Mouse (Mus musculus): ENCODE data around the gene C1s1.
"Not testable (repeated sequence)": the region's sequence is repeated elsewhere in the genome, so short reads cannot be mapped to it uniquely, and the experiment has no call there.

C1s1 gene

DNA sequence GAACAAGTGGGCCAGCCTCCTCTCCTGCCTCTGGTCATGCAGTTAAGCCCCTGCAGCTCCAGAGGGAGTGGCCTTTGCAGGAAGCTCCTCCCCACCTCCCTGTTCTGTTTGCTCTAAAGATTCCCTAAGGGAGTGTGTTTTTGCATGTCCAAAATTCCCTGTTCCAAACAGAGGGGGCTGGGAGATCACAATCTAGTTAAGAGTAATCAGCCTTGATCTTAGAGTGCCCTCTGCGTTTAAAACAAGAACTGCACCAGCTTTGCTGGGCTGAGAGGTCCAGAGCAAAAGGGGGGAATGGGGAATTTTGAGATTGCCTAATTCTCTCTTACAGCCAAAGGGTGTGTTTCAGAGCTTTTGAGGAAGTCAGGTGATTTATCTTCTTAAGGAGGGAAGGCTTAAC, at the start of gene C1s1:
C1s1 (minus strand) TSS at position 76 of the 400 bp plus-strand sequence.
- peak; percentile 80 for DNase-seq (ENCODE audit: low spot score)

DNA sequence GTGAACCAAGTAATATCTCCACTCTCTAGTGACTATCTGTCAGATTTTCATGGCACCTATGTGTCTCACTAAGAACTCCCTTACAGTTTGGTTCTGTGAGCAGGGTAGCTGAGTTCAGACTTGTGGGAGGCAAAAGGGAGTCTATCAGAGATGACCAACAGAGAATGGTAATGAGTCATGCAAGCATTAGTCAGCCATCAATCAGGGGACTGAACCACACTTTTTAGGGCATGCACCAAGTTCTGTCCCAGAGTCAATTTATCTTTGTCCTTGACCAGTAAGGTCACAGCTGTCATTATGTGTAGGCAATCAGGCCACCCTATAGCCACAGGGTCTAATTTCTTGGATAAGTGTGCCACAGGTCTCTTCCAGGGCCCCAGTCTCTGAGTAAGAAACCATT, 46.6 kb upstream of the C1s1 start:
- no peak for DNase-seq (ENCODE audit: low spot score)

DNA sequence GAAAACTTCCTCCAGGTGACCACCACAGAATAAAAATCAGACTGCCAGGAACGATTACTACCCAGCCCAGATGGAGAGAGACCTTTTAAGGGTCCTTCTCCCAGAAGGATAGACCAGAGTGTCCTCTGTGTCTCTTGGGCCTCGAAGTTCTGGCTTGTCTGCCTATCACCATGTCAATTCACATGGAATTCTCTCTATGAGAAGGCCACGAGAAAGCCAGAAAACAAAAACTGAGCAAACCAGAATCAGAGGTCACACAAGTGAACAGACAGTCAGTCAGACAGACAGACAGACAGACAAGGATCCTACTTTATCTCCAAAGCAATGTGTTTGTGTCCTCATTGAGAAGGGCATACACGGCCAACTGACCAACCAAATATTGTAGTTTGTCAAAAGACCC, 44.1 kb upstream of the C1s1 start:
- no peak for DNase-seq (ENCODE audit: low spot score)

DNA sequence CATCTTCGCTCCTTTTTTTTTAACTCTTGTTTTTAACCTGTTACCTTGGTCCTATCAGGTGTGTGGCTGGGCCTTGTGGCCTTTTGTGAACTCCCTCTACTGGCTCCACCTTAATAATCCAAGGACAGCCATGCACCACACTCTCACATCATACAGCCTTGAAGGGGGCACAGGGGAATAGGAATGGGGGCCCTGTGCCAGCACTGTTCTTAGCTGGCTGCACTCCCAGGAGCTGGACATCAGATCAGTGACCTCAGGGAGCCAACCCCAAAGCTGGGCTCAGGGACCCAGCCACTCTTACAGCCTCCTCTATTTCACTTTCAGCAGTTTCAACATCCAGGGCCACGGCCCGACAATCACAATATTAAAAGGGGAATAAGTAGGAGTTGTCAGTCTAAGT, 43.6 kb upstream of the C1s1 start:
- no peak for DNase-seq (ENCODE audit: low spot score)

DNA sequence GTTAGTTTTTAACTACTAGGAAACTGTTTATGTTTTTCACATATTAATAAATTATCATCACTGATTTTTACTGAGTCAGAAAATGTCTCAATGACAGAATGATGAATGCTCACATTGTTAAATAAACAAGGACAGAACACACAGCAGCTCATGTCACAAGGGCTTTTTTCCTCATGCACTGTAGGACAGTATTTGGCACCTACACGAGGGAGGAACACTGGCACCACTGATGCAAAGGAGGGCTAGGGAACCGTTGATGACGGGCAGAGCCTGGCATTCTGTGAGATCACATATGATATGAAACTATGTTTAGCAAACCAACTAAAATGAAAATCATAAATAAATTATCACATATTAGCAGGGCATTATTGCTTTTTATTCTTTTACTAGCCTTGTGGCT, 42.8 kb upstream of the C1s1 start:
- DNase-seq (ENCODE audit: low spot score), result no peak

DNA sequence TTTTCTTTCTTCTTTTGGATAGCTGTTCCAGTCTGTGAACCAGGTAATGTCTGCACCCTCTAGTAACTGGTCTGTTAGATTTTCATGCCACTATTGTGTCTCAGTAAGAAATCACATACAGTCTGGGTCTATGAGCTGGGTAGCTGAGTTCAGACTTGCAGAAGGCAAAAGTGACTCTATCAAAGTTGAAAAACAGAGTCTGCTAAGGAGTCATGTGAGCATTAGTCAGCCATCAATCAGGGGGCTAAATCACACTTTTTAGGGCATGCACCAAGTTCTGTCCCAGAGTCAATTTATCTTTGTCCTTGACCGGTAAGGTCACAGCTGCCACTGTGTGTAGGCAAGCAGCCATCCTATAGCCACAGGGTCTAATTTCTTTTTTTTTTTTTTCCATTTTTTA, 40.1 kb upstream of the C1s1 start:
- no peak for DNase-seq (ENCODE audit: low spot score)

DNA sequence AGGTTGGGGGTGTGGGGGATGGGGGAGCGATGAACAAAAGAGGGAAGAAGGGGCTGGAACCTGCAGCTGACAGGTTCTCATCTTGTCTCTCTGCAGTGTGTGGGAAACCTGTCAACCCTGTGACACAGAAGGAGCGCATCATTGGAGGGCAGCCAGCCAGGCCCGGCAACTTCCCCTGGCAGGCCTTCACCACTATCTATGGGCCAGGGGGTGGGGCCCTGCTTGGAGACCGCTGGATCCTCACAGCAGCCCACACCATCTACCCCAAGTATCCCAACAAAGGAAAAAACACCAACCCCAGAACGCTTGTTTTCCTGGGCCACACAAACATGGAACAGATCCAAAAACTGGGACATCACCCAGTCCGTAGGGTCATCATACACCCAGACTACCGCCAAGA, 38.0 kb upstream of the C1s1 start:
- DNase-seq (ENCODE audit: low spot score), result not testable (repeated sequence)

DNA sequence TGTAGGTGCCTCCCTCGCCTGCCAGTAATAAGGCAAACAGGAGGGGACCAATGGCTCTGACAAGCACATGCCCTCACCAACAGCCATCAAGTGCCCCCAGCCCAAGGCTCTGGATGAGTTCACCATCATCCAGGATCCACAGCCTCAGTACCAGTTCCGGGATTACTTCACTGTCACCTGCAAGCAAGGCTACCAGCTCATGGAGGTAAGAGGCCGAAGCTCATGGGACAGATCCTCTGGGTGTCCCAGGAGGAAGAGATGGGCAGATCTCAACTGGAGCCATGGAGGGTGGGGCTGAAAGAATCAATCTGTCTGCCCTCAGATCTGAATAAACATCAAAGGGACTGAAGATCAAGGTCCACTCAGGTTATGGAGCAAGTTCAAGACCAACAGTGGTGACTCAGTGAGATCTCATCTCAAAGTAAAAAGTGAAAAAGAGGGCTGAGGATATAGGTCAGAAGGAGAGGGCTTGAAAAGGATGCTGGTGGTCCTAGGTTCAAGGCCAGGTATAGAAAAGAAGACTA, 33.1 kb upstream of the C1s1 start:
- DNase-seq (ENCODE audit: low spot score), result not testable (repeated sequence)

DNA sequence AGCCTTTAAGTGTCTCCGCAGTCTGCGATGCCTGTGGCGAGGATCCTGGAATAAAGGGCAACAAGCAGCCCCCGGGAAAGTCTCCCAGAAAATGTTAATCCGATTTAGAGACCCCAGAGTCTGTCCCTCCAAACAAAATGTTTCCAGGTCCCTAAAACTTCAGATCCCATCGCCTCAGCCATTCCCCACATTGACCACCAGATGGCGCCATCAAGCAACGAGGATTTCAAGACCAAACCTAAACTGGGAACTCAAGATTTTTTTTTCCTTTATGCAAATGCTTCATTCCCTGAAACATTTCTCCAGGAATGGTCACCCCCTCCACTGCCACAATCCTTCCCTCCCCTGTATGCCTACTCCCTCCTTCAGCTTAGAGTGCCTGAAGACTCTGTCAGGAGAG, 27.9 kb upstream of the C1s1 start, which contains the start of gene C1rb:
C1rb (plus strand) TSS at position 269 of the 400 bp plus-strand sequence.
- DNase-seq (ENCODE audit: low spot score), result peak; percentile 71

DNA sequence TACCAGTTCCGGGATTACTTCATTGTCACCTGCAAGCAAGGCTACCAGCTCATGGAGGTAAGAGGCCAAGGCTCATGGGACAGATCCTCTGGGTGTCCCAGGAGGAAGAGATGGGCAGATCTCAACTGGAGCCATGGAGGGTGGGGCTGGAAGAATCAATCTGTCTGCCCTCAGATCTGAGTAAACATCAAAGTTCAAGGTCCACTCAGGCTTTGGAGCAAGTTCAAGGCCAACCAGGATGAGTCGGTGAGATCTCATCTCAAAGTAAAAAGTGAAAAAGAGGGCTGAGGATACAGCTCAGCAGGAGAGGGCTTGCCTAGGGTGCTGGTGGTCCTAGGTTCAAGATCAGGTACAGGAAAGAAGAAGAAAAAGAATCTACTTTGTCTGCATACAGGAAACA, 19.5 kb upstream of the C1s1 start:
- DNase-seq (ENCODE audit: low spot score), result not testable (repeated sequence)

DNA sequence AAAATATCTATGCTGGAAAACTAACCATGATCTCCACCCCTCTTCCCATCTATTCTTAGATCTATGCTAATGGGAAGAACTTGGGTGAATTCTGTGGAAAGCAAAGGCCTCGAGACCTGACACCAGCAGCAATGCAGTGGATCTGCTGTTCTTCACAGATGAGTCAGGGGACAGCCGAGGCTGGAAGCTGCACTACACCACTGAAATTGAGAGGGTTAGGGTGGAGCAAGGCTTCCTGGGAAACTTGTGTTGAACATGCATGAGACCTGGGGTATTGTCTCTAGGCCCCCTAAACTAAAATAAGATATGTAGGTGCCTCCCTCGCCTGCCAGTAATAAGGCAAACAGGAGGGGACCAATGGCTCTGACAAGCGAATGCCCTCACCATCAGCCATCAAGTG, 19.0 kb upstream of the C1s1 start:
- DNase-seq (ENCODE audit: low spot score), result not testable (repeated sequence)

DNA sequence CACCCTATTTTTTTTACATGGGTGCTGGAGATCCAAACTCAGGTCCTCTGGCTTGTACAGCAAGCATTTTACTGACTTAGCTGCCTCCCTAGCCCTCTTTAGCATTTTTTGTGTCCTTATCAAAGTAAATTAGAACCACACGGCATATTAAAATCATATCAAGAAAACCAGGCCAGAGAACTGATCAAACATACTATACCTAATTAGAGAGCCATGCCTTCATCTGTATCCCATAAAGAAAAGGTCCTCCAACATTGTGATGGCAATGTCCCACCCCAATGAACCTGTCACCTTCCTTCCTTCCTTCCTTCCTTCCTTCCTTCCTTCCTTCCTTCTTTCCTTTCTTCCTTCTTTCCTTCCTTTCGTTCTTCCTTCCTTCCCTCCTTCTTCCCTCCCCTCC, 13.8 kb upstream of the C1s1 start:
- DNase-seq (ENCODE audit: low spot score), result not testable (repeated sequence)

DNA sequence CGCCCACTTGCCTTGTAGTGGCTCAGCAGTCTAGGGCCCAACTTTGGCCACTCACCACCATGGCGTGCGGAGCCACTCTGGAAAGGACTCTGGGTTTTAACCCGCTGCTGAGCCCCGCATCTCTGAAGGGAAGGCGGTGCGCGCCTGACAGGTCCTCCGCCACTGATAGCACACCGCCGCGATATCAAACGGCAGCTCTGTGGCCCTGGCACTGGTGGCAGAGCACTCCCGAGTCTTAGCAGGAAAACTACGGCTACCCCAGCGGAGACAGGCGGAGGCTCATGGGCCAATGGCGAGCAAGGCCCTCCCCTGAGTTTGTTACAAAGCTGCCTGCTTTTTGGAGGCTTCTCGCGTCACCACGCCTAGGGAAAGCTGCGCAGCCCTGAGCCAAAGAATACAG, 10.6 kb upstream of the C1s1 start:
- DNase-seq (ENCODE audit: low spot score), result no peak

DNA sequence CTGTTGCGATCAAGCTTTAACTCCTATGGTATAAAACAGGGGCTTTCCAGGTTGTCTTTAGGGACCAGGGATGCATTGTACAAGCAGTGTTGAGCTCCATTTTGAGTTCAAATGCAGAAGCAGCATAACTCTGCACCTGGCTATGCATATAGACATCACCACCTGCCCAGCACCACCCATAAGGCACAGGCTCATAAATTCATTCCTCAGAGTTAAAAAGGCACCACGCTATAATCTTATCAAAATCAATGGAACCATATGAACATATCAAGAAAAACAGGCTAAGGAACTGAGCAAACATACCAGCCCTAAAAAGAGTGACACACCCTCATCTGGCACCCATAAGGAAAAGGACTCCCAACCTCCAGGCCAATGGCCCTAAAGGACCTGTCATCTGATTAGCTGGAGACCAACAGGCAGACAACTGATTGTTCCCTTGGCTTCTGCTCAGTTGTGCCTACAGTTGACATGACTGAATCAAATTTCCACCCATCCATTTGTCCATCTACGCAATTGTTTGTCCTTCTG, 6.9 kb upstream of the C1s1 start:
- no peak for DNase-seq (ENCODE audit: low spot score)

DNA sequence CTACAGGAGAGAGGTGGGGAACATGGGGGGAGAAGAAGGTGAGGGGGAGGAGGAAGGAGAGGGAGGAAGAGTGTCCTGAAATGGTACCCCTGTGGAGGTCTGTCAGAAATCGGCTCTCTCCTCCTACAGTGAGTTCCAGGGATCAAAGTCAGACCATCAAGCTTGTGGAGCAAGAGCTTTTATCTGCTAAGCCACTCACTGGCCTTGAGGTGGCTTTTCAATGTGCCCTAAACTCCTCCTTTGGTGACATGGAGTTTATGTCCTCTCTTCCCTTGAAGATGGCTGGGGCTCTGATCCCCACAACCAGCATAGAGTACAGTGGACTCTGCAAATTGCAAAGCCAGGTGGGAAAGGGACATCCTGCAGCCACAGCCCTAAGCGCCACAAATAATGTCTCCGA, 5.8 kb upstream of the C1s1 start:
- not testable (repeated sequence) for DNase-seq (ENCODE audit: low spot score)

DNA sequence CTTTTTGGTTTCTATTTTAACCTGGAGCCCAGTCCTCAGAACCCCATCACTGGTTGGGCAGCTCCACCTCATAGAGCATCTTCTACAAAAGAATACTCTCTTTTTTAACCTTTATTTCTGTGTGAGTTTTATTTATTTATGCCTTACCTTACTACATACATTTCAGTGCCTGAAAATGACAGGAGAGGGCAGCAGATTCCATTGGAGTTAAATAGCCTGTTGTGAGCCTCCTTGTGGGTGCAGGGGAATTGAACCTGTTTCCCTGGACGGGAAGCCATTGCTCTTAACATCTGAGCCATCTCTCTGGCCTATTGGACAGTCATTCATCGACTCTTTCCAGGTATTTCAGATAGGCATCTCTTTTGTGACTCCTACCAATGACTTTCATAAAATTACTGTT, 3.3 kb upstream of the C1s1 start:
- no peak for DNase-seq (ENCODE audit: low spot score)

DNA sequence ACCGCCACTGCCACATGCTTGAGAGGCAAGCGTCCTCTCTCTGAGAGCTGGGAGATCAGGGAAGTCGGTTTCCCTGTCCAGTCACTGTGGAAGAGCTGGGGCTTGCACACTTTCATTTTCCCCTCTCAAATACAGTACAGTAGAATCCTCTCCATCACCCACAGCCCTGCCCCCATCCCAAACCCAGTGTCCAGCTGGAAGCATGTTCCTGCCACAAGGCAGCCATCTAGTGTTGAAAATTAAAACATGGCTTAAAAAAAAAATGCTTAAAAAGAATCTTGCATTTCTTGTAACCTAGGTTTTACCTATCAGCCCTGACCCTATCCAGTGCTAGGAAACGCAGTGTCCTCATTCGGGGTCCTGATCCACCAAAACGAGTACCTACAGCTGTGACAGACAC, 2.3 kb upstream of the C1s1 start:
- DNase-seq (ENCODE audit: low spot score), result peak; percentile 35

DNA sequence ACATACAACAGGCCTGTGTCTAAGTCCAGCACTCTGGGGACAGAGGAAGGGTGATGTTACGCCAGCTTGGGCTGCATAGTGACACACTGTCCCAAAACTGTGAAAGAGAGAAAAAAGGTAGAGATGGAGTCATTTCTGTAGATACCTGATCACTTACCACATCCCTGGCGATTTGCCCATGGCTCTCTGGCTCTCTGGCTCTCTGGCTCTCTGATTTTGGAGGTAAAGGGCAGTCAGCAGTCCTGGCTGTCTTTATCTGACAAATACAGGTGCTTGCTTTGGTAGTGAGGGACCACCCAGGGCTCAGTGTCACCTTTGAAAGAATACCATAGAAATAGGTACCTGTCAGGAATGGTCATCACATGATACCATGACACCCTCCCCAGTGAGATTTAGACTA, 983 bp downstream of the C1s1 start:
- not testable (repeated sequence) for DNase-seq (ENCODE audit: low spot score)

DNA sequence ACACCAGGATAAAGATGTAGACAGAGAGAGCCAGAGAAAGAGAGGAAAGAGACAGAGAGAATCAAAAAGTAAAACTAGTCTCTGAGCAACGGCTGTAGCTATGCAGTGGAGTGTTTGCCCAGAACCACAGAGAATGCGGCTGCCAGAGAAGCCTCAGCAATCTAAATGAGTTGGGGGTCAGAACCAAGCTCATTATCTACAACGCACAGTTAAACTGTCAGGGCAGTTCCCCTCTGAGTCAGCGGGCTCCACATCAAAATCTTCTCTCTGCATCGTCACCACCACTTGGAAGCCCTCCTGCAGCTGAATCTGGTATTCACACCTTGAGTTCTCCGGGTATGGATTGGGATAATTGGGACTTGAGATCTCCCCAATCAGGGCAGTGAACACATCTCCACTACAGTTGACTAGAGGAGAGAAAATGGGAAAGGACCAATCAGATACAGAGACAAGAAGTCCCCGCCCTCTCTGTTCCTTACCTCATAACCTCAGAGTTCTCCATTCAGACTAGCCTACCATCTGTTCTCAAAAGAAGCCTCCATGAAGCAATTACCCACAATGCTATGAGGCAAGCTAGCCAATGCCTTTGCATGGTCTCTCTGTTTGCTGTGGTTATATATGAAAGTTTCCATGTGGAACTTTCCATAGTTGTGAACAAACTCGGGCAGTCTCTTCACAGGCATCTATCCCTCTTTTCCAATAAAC, 5.9 kb downstream of the C1s1 start:
- DNase-seq (ENCODE audit: low spot score), result not testable (repeated sequence)

DNA sequence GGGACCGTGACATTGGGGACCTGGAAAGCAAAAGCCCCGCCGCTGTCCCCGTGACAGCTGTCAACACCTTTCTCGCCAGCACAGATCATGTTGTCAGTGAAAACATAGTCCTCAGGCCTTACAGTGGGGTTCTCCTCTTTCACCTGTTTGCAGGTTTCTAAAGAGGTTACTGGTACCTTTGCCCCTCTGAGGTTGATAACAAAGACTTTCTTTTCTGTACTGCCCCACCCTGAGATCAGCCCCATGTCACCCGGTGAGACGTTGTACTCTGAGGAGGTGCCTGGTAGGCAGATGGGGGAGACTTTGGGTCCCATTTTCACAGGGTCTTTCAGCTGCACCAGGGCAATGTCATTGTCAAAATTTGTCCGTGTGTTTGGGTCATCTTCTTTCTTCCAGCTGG, 11.1 kb downstream of the C1s1 start:
- DNase-seq (ENCODE audit: low spot score), result no peak

DNA sequence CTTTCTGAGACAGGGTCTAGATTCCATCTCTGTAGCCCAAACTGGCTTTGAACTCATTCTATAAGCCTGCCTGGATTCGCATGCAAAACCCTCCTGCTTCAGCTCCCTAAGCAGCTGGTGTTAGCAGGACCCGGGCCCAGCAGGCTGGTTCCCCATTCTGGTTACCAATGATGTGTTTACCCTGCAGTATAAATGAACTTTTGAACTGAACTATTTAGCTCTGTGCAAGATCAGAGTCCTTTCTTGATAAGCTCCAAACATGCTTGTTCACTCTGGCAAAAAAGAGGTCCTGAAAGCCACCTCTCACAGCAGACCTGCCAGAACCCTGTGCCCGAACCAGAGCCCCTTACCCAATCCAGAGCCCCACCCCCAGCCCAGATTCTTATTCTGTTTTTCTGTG, 14.3 kb downstream of the C1s1 start:
- no peak for DNase-seq (ENCODE audit: low spot score)

DNA sequence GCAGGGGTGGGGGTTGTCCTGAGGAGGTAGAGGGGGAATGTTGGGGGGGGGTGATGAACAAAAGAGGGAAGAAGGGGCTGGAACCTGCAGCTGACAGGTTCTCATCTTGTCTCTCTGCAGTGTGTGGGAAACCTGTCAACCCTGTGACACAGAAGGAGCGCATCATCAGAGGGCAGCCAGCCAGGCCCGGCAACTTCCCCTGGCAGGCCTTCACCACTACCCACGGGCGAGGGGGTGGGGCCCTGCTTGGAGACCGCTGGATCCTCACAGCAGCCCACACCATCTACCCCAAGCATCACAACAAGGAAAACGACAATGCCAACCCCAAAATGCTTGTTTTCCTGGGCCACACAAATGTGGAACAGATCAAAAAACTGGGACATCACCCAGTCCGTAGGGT, 20.1 kb downstream of the C1s1 start:
- not testable (repeated sequence) for DNase-seq (ENCODE audit: low spot score)

DNA sequence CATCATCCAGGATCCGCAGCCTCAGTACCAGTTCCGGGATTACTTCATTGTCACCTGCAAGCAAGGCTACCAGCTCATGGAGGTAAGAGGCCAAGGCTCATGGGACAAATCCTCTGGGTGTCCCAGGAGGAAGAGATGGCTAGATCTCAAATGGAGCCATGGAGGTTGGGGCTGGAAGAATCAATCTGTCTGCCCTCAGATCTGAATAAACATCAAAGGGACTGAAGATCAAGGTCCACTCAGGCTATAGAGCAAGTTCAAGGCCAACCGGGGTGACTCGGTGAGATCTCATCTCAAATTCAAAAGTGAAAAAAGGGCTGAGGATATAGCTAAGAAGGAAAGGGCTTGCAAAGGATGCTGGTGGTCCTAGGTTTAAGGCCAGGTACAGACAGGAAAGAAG, 24.4 kb downstream of the C1s1 start:
- not testable (repeated sequence) for DNase-seq (ENCODE audit: low spot score)

DNA sequence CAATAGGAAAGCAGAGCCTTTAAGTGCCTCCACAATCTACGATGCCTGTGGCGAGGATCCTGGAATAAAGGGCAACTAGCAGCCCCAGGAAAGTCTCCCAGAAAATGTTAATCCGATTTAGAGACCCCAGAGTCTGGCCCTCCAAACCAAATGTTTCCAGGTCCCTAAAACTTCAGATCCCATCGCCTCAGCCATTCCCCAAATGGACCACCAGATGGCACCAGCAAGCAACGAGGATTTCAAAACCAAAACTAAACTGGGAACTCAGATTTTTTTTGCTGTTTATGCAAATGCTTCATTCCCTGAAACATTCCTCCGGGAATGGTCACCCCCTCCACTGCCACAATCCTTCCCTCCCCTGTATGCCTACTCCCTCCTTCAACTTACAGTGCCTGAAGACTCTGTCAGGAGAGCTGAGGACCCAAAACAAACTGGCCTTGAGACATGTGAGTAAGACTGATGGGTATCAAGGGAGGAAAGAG, 29.8 kb downstream of the C1s1 start, which contains the start of gene C1ra:
C1ra (plus strand) TSS at position 51 of the 482 bp plus-strand sequence.
- DNase-seq (ENCODE audit: low spot score), result peak; percentile 64
